Mouse (Mus musculus) hindbrain, embryonic 14.5 days (tissue): Measurements from ENCODE around the gene Adamts3. TPM values are rescaled to one million over a fixed set of nuclear protein-coding genes. Genes with fewer than 3 reads are reported as not detected.

Experiments
- ATAC-seq: fragments of 200-750 bp; cut with Nextera tagmentation; 2 replicates; pipeline ENCODE4 v1.8.0; 2017; ENCODE audit warnings: moderate number of reproducible peaks, mild to moderate bottlenecking, moderate TSS enrichment, moderate library complexity; ENCODE audit not compliant: low FRiP score
- DNase-seq: peaks from one replicate; pipeline ENCODE4 v3.0.0-alpha.2; 2015; ENCODE audit warnings: low spot score
- H3K27ac ChIP-seq: fragments of 300-500 bp; sonication (generic); 2 replicates; pipeline ENCODE4 v1.5.1; 2014; ENCODE audit warnings: mild to moderate bottlenecking, moderate library complexity
- H3K27me3 ChIP-seq: fragments of 300-500 bp; sonication (generic); 2 replicates; pipeline ENCODE4 v1.6.1; 2014; ENCODE audit warnings: mild to moderate bottlenecking, low read length, mixed read lengths; ENCODE audit not compliant: control insufficient read depth, insufficient read depth
- H3K36me3 ChIP-seq: fragments of 300-500 bp; sonication (generic); replicated peaks from 2 replicates; pipeline ENCODE4 v1.6.1; 2014; ENCODE audit not compliant: control insufficient read depth, insufficient read depth
- H3K4me1 ChIP-seq: fragments of 300-500 bp; sonication (generic); replicated peaks from 2 replicates; pipeline ENCODE4 v1.6.1; 2014; ENCODE audit warnings: antibody characterized with exemption, low read length, mixed read lengths; ENCODE audit not compliant: control insufficient read depth, insufficient read depth
- H3K4me2 ChIP-seq: fragments of 300-500 bp; sonication (generic); replicated peaks from 2 replicates; pipeline ENCODE4 v1.6.1; 2014; ENCODE audit warnings: mild to moderate bottlenecking, moderate library complexity
- H3K4me3 ChIP-seq: fragments of 300-500 bp; sonication (generic); replicated peaks from 2 replicates; pipeline ENCODE4 v1.5.1; 2014; ENCODE audit warnings: mild to moderate bottlenecking, low read length
- H3K9ac ChIP-seq: fragments of 300-500 bp; sonication (generic); 2 replicates; pipeline ENCODE4 v1.6.1; 2014
- H3K9me3 ChIP-seq: fragments of 300-500 bp; sonication (generic); 2 replicates; pipeline ENCODE4 v1.6.1; 2016; ENCODE audit warnings: low read length; ENCODE audit not compliant: control insufficient read depth
- WGBS: fragments of 180-500 bp; shearing (Covaris S2); extraction: QIAGEN DNeasy Blood & Tissue Kit; methylation state at CpG from one replicate; pipeline ENCODE4 v1.1.7; 2014; 5-methylcytosine and 5-hydroxymethylcytosine counted together
- polyA plus RNA-seq: library from polyadenylated mRNA; unstranded; fragments of >200 nt; fragmentation: Nextera tagmentation; extraction: Ambion mirVana; gene quantifications from 2 replicates; pipeline ENCODE4 v1.2.1, GENCODE M21; 2014

The Adamts3 gene
- polyA plus RNA-seq, 1 experiment from 2014 or later = 7.6 TPM

GRCm38 (mm10) chr5:89747149-89747659 lies 135.9 kb downstream of the Adamts3 start:
- no peak for DNase-seq
- H3K9me3 ChIP-seq = 0 out of 2 replicates have a peak, but pooled peaks cover 4% of the 10 kb centered on the region
- ATAC-seq = no peak
- H3K4me1 ChIP-seq = no peaks in the 10 kb centered on the region
- H3K4me3 ChIP-seq = no peak overlapping the region
- H3K36me3 ChIP-seq = no peaks in the 10 kb centered on the region
- H3K4me2 ChIP-seq = no peak overlapping the region
- WGBS = 91% methylated on average over 5 of the region's 5 CpGs
- H3K9ac ChIP-seq = no peak overlapping the region
- no peak overlapping the region for H3K27ac ChIP-seq
- no peaks in the 10 kb centered on the region for H3K27me3 ChIP-seq

GRCm38 (mm10) chr5:89745112-89745511 lies 138.0 kb downstream of the Adamts3 start:
- H3K4me2 ChIP-seq = no peak overlapping the region
- H3K4me1 ChIP-seq = no peaks in the 10 kb centered on the region
- 90% methylated on average over 2 of the region's 2 CpGs for WGBS
- H3K27me3 ChIP-seq = no peaks in the 10 kb centered on the region
- no peak overlapping the region for H3K27ac ChIP-seq
- H3K9ac ChIP-seq = no peak overlapping the region
- DNase-seq (no peak), ATAC-seq (no peak)
- no peaks in the 10 kb centered on the region for H3K9me3 ChIP-seq
- H3K36me3 ChIP-seq = no peaks in the 10 kb centered on the region
- no peak overlapping the region for H3K4me3 ChIP-seq

- Histone ChIP-seq H3K9me3 (no peaks in the 10 kb centered on the region), H3K27me3 (no peaks in the 10 kb centered on the region), H3K9ac (no peak overlapping the region), H3K4me3 (no peak overlapping the region), H3K4me2 (no peak overlapping the region), H3K27ac (no peak overlapping the region), H3K4me1 (no peaks in the 10 kb centered on the region), H3K36me3 (no peaks in the 10 kb centered on the region)
- WGBS = 88% methylated on average over 2 of the region's 2 CpGs
- DNase-seq (no peak), ATAC-seq (no peak)
These were observed 148.4 kb downstream of the Adamts3 start for GRCm38 (mm10) chr5:89734759-89735158.

- H3K36me3 ChIP-seq = no peaks in the 10 kb centered on the region
- H3K27ac ChIP-seq = no peak overlapping the region
- DNase-seq (no peak), ATAC-seq (no peak)
- H3K27me3 ChIP-seq = no peaks in the 10 kb centered on the region
- H3K9me3 ChIP-seq = peaks cover 5% of the 10 kb centered on the region; the same call in 1 of the 2 replicates
- no peak overlapping the region for H3K4me2 ChIP-seq
- no peaks in the 10 kb centered on the region for H3K4me1 ChIP-seq
- H3K4me3 ChIP-seq = no peak overlapping the region
- WGBS = 91% methylated on average over 3 of the region's 3 CpGs
- H3K9ac ChIP-seq = no peak overlapping the region
These were observed 152.7 kb downstream of the Adamts3 start for GRCm38 (mm10) chr5:89730411-89730810.

GRCm38 (mm10) chr5:89728117-89728516 lies 155.0 kb downstream of the Adamts3 start:
- H3K9me3 ChIP-seq = peaks cover 5% of the 10 kb centered on the region; the same call in 1 of the 2 replicates
- DNase-seq = no peak
- H3K4me3 ChIP-seq = no peak overlapping the region
- no peak overlapping the region for H3K27ac ChIP-seq
- no peaks in the 10 kb centered on the region for H3K36me3 ChIP-seq
- H3K9ac ChIP-seq = no peak overlapping the region
- no peak overlapping the region for H3K4me2 ChIP-seq
- H3K27me3 ChIP-seq = no peaks in the 10 kb centered on the region
- no peak for ATAC-seq
- H3K4me1 ChIP-seq = no peaks in the 10 kb centered on the region
- WGBS = 86% methylated on average over 3 of the region's 3 CpGs

- Histone ChIP-seq H3K9me3 (peaks cover 5% of the 10 kb centered on the region; the same call in 1 of the 2 replicates), H3K4me3 (no peak overlapping the region), H3K27ac (no peak overlapping the region), H3K36me3 (no peaks in the 10 kb centered on the region), H3K27me3 (no peaks in the 10 kb centered on the region), H3K4me1 (no peaks in the 10 kb centered on the region), H3K4me2 (no peak overlapping the region), H3K9ac (no peak overlapping the region)
- WGBS = 83% methylated on average over 6 of the region's 6 CpGs
- DNase-seq (no peak), ATAC-seq (no peak)
These were observed 155.6 kb downstream of the Adamts3 start for GRCm38 (mm10) chr5:89727497-89728057.

- H3K9ac ChIP-seq = no peak overlapping the region
- H3K27me3 ChIP-seq = no peaks in the 10 kb centered on the region
- no peak overlapping the region for H3K4me2 ChIP-seq
- no peaks in the 10 kb centered on the region for H3K4me1 ChIP-seq
- DNase-seq (no peak), ATAC-seq (no peak)
- no peak overlapping the region for H3K27ac ChIP-seq
- H3K9me3 ChIP-seq = no peaks in the 10 kb centered on the region
- H3K36me3 ChIP-seq = no peaks in the 10 kb centered on the region
- no peak overlapping the region for H3K4me3 ChIP-seq
- WGBS = 44% methylated on average over 2 of the region's 2 CpGs
These were observed 168.6 kb downstream of the Adamts3 start for GRCm38 (mm10) chr5:89714552-89714951.

GRCm38 (mm10) chr5:89711116-89711859 lies 171.8 kb downstream of the Adamts3 start:
- no peaks in the 10 kb centered on the region for H3K4me1 ChIP-seq
- DNase-seq (no peak), ATAC-seq (no peak)
- no peaks in the 10 kb centered on the region for H3K27me3 ChIP-seq
- H3K9me3 ChIP-seq = no peaks in the 10 kb centered on the region
- no peak overlapping the region for H3K4me3 ChIP-seq
- no peak overlapping the region for H3K27ac ChIP-seq
- H3K4me2 ChIP-seq = no peak overlapping the region
- H3K9ac ChIP-seq = no peak overlapping the region
- H3K36me3 ChIP-seq = no peaks in the 10 kb centered on the region
- 82% methylated on average over 7 of the region's 7 CpGs for WGBS

GRCm38 (mm10) chr5:89709459-89709858 lies 173.7 kb downstream of the Adamts3 start:
- H3K4me3 ChIP-seq = no peak overlapping the region
- no peak overlapping the region for H3K27ac ChIP-seq
- DNase-seq (no peak), ATAC-seq (no peak)
- WGBS = 70% methylated on average over 4 of the region's 4 CpGs
- H3K27me3 ChIP-seq = no peaks in the 10 kb centered on the region
- H3K36me3 ChIP-seq = no peaks in the 10 kb centered on the region
- no peaks in the 10 kb centered on the region for H3K9me3 ChIP-seq
- no peak overlapping the region for H3K4me2 ChIP-seq
- H3K9ac ChIP-seq = no peak overlapping the region
- H3K4me1 ChIP-seq = no peaks in the 10 kb centered on the region
